9 mouse cellular contexts compared by ENCODE assay signal in genomic region chr11:82933186-82933585, GRCm38 (mm10). TPM values are rescaled to one million over a fixed set of nuclear protein-coding genes. Genes with fewer than 3 reads are reported as not detected.
DNase-seq lines count a peak whose midpoint lies in the region; ATAC-seq lines count a peak whose summit lies in the region.
"Had no signal": no experiment of that assay in that cellular context is flagged by ENCODE, and none has a peak within 500 bp of the region (broad histone marks: within the 10 kb centered on the region; RNA-seq: fewer than 3 reads in every experiment).

No protein-coding gene starts in this region.

- no peak for ATAC-seq in lung, embryonic 15.5 days (ENCODE audit: borderline replicate concordance, extremely low read depth, low FRiP score, low TSS enrichment)
- ATAC-seq in forebrain, embryonic 14.5 days, result no peak
- no peak for ATAC-seq in limb, embryonic 13.5 days (ENCODE audit: low FRiP score, low read depth)
- ATAC-seq in stomach, embryonic 14.5 days (ENCODE audit: insufficient number of reproducible peaks, insufficient read depth, low FRiP score, low read depth), result no peak
- no peak for ATAC-seq in frontal cortex, adult (ENCODE audit: low TSS enrichment)
- ATAC-seq: activated CD4-positive, CD25-positive, alpha-beta regulatory T cell, adult 4 months had no signal

- H3K9me3 ChIP-seq in lung, embryonic 15.5 days, result no peaks in the 10 kb centered on the region
- no peaks in the 10 kb centered on the region for H3K9me3 ChIP-seq in forebrain, embryonic 14.5 days (replicated peaks; ENCODE audit: control insufficient read depth, low read length)
- no peaks in the 10 kb centered on the region for H3K9me3 ChIP-seq in limb, embryonic 13.5 days
- no peaks in the 10 kb centered on the region for H3K9me3 ChIP-seq in stomach, embryonic 14.5 days (ENCODE audit: control insufficient read depth, low read depth, low read length)

- no peak overlapping the region for H3K27ac ChIP-seq in lung, embryonic 15.5 days
- no peak overlapping the region for H3K27ac ChIP-seq in forebrain, embryonic 14.5 days (ENCODE audit: low read depth, low read length)
- no peak overlapping the region for H3K27ac ChIP-seq in limb, embryonic 13.5 days
- H3K27ac ChIP-seq in stomach, embryonic 14.5 days (ENCODE audit: low read length), result no peak overlapping the region

- H3K4me2 ChIP-seq in lung, embryonic 15.5 days, result peak overlapping the region; percentile 94
- H3K4me2 ChIP-seq in forebrain, embryonic 14.5 days (ENCODE audit: low read length), result peak overlapping the region; percentile 93
- peak overlapping the region; percentile 89 for H3K4me2 ChIP-seq in limb, embryonic 13.5 days (replicated peaks)
- H3K4me2 ChIP-seq in stomach, embryonic 14.5 days (replicated peaks; ENCODE audit: low read depth, low read length), result peak overlapping the region; percentile 91

- no peaks in the 10 kb centered on the region for H3K36me3 ChIP-seq in lung, embryonic 15.5 days
- H3K36me3 ChIP-seq in forebrain, embryonic 14.5 days (ENCODE audit: control insufficient read depth, insufficient read depth, low read length), result no peaks in the 10 kb centered on the region
- H3K36me3 ChIP-seq in limb, embryonic 13.5 days, result no peaks in the 10 kb centered on the region
- no peaks in the 10 kb centered on the region for H3K36me3 ChIP-seq in stomach, embryonic 14.5 days (ENCODE audit: control insufficient read depth, insufficient read depth, low read length)

- peak overlapping the region; percentile 38 for H3K9ac ChIP-seq in lung, embryonic 15.5 days
- peak overlapping the region; percentile 50 for H3K9ac ChIP-seq in forebrain, embryonic 14.5 days (ENCODE audit: low read length)
- H3K9ac ChIP-seq in limb, embryonic 13.5 days, result peak overlapping the region; percentile 55
- H3K9ac ChIP-seq in stomach, embryonic 14.5 days (replicated peaks; ENCODE audit: low read depth, low read length), result no peak overlapping the region

- H3K4me1 ChIP-seq in lung, embryonic 15.5 days, result peaks cover 7% of the 10 kb centered on the region
- peaks cover 4% of the 10 kb centered on the region; the same call in 1 of the 2 replicates for H3K4me1 ChIP-seq in forebrain, embryonic 14.5 days (ENCODE audit: control insufficient read depth, insufficient read depth, low read length)
- H3K4me1 ChIP-seq in limb, embryonic 13.5 days, result peaks cover 10% of the 10 kb centered on the region
- H3K4me1 ChIP-seq in stomach, embryonic 14.5 days (ENCODE audit: control insufficient read depth, insufficient read depth, low read length), result no peaks in the 10 kb centered on the region

- WGBS in lung, embryonic 15.5 days, result 2% methylated on average over 29 of the region's 29 CpGs
- under 1% methylated on average over 28 of the region's 29 CpGs for WGBS in forebrain, embryonic 14.5 days
- 2% methylated on average over 26 of the region's 29 CpGs for WGBS in limb, embryonic 13.5 days
- 2% methylated on average over 17 of the region's 29 CpGs for WGBS in stomach, embryonic 14.5 days

- peak overlapping the region; percentile 50 for H3K4me3 ChIP-seq in lung, embryonic 15.5 days
- peak overlapping the region; percentile 44 for H3K4me3 ChIP-seq in forebrain, embryonic 14.5 days (ENCODE audit: low read depth, low read length)
- H3K4me3 ChIP-seq in limb, embryonic 13.5 days, result peak overlapping the region; percentile 51
- peak overlapping the region; percentile 43 for H3K4me3 ChIP-seq in stomach, embryonic 14.5 days (ENCODE audit: low read depth, low read length)
- H3K4me3 ChIP-seq: erythroblast, embryonic 14.5 days had no signal

- H3K27me3 ChIP-seq in lung, embryonic 15.5 days, result peaks cover 60% of the 10 kb centered on the region
- H3K27me3 ChIP-seq in forebrain, embryonic 14.5 days (replicated peaks; ENCODE audit: control insufficient read depth, insufficient read depth, low read length), result peaks cover 47% of the 10 kb centered on the region
- peaks cover 82% of the 10 kb centered on the region for H3K27me3 ChIP-seq in limb, embryonic 13.5 days
- peaks cover 36% of the 10 kb centered on the region for H3K27me3 ChIP-seq in stomach, embryonic 14.5 days (ENCODE audit: control insufficient read depth, insufficient read depth, low read length)

- no peak for DNase-seq in lung, postnatal 4 days
- DNase-seq in forebrain, embryonic 14.5 days (ENCODE audit: low spot score), result no peak
- no peak for DNase-seq in cerebellum, adult 18-20 months

RNA-seq across cellular contexts. Expression of gene Slfn5, which starts 18.0 kb away (rescaled TPM):
- polyA plus RNA-seq in lung, embryonic 15.5 days (2015; fragmentation: Nextera tagmentation; extraction: Ambion mirVana), result 2.6 and 4.2 TPM in 2 replicates
- 0.41 and 0.52 TPM in 2 replicates for polyA plus RNA-seq in forebrain, embryonic 14.5 days (2014; fragmentation: Nextera tagmentation; extraction: Ambion mirVana)
- polyA plus RNA-seq in limb, embryonic 13.5 days (2015; fragmentation: Nextera tagmentation; extraction: Ambion mirVana), result 1.0 and 1.3 TPM in 2 replicates
- 1.3 and 1.8 TPM in 2 replicates for polyA plus RNA-seq in stomach, embryonic 14.5 days (2014; fragmentation: Nextera tagmentation; extraction: Ambion mirVana)

RNA-seq across cellular contexts. Expression of gene Unc45b, which starts 22.8 kb away (rescaled TPM):
- 10.7 and 11.2 TPM in 2 replicates for polyA plus RNA-seq in lung, embryonic 15.5 days (2015; fragmentation: Nextera tagmentation; extraction: Ambion mirVana)
- polyA plus RNA-seq in forebrain, embryonic 14.5 days (2014; fragmentation: Nextera tagmentation; extraction: Ambion mirVana), result 0.38 and 1.1 TPM in 2 replicates
- polyA plus RNA-seq in limb, embryonic 13.5 days (2015; fragmentation: Nextera tagmentation; extraction: Ambion mirVana), result 18.2 and 20.0 TPM in 2 replicates
- polyA plus RNA-seq in stomach, embryonic 14.5 days (2014; fragmentation: Nextera tagmentation; extraction: Ambion mirVana), result 1.6 and 1.8 TPM in 2 replicates
- polyA plus RNA-seq: activated CD4-positive, CD25-positive, alpha-beta regulatory T cell, adult 4 months; erythroblast, embryonic 14.5 days had no signal

RNA-seq across cellular contexts. Expression of gene Nle1, which starts 25.0 kb away (rescaled TPM):
- 29.4 and 34.1 TPM in 2 replicates for polyA plus RNA-seq in lung, embryonic 15.5 days (2015; fragmentation: Nextera tagmentation; extraction: Ambion mirVana)
- polyA plus RNA-seq in forebrain, embryonic 14.5 days (2014; fragmentation: Nextera tagmentation; extraction: Ambion mirVana), result 23.4 and 25.7 TPM in 2 replicates
- 39.5 and 41.3 TPM in 2 replicates for polyA plus RNA-seq in limb, embryonic 13.5 days (2015; fragmentation: Nextera tagmentation; extraction: Ambion mirVana)
- 30.9 and 31.6 TPM in 2 replicates for polyA plus RNA-seq in stomach, embryonic 14.5 days (2014; fragmentation: Nextera tagmentation; extraction: Ambion mirVana)

RNA-seq across cellular contexts. Expression of gene Fndc8, which starts 41.3 kb away (rescaled TPM):
- polyA plus RNA-seq in lung, embryonic 15.5 days (2015; fragmentation: Nextera tagmentation; extraction: Ambion mirVana), result 0.11 and 0.12 TPM in 2 replicates
- 0.18 and 0.48 TPM in 2 replicates for polyA plus RNA-seq in forebrain, embryonic 14.5 days (2014; fragmentation: Nextera tagmentation; extraction: Ambion mirVana)
- polyA plus RNA-seq in limb, embryonic 13.5 days (2015; fragmentation: Nextera tagmentation; extraction: Ambion mirVana), result 0.19 and 0.23 TPM in 2 replicates
- polyA plus RNA-seq in stomach, embryonic 14.5 days (2014; fragmentation: Nextera tagmentation; extraction: Ambion mirVana), result 0.12 and 0.34 TPM in 2 replicates

RNA-seq across cellular contexts. Expression of gene Rad51d, which starts 42.8 kb away (rescaled TPM):
- polyA plus RNA-seq in lung, embryonic 15.5 days (2015; fragmentation: Nextera tagmentation; extraction: Ambion mirVana), result 12.2 and 13.2 TPM in 2 replicates
- polyA plus RNA-seq in forebrain, embryonic 14.5 days (2014; fragmentation: Nextera tagmentation; extraction: Ambion mirVana), result 14.2 and 16.8 TPM in 2 replicates
- polyA plus RNA-seq in limb, embryonic 13.5 days (2015; fragmentation: Nextera tagmentation; extraction: Ambion mirVana), result 9.5 and 12.6 TPM in 2 replicates
- polyA plus RNA-seq in stomach, embryonic 14.5 days (2014; fragmentation: Nextera tagmentation; extraction: Ambion mirVana), result 14.1 and 14.4 TPM in 2 replicates
